Mouse (Mus musculus) liver, embryonic 11.5 days (tissue): Measurements from ENCODE around the gene Aven. TPM values are rescaled to one million over a fixed set of nuclear protein-coding genes. Genes with fewer than 3 reads are reported as not detected.

ENCODE experiments used
- ATAC-seq: fragments of 200-750 bp; cut with Nextera tagmentation; replicated peaks from 2 replicates; pipeline ENCODE4 v1.8.0; 2017; ENCODE audit warnings: moderate number of reproducible peaks, mild to moderate bottlenecking, moderate TSS enrichment, moderate library complexity; ENCODE audit not compliant: low FRiP score
- DNase-seq: peaks from one replicate; pipeline ENCODE4 v3.0.0-alpha.2; 2017; ENCODE audit warnings: low spot score
- H3K27ac ChIP-seq: fragments of 300-500 bp; sonication (generic); 2 replicates; pipeline ENCODE4 v1.5.1; 2014; ENCODE audit warnings: mild to moderate bottlenecking, low read depth, low read length, control low read depth
- H3K27me3 ChIP-seq: fragments of 300-500 bp; sonication (generic); replicated peaks from 2 replicates; pipeline ENCODE4 v1.6.1; 2014; ENCODE audit warnings: low read length, mixed read lengths; ENCODE audit not compliant: control insufficient read depth, insufficient read depth
- H3K36me3 ChIP-seq: fragments of 300-500 bp; sonication (generic); 2 replicates; pipeline ENCODE4 v1.6.1; 2014; ENCODE audit warnings: mild to moderate bottlenecking, low read length, moderate library complexity, mixed read lengths; ENCODE audit not compliant: control insufficient read depth, insufficient read depth
- H3K4me1 ChIP-seq: fragments of 300-500 bp; sonication (generic); replicated peaks from 2 replicates; pipeline ENCODE4 v1.6.1; 2014; ENCODE audit warnings: low read length, mixed read lengths; ENCODE audit not compliant: control insufficient read depth, insufficient read depth
- H3K4me2 ChIP-seq: fragments of 300-500 bp; sonication (generic); 2 replicates; pipeline ENCODE4 v1.6.1; 2014; ENCODE audit warnings: mild to moderate bottlenecking, control low read depth, moderate library complexity
- H3K4me3 ChIP-seq: fragments of 300-500 bp; sonication (generic); 2 replicates; pipeline ENCODE4 v1.5.1; 2014; ENCODE audit warnings: low read depth, low read length, control low read depth
- H3K9ac ChIP-seq: fragments of 300-500 bp; sonication (generic); 2 replicates; pipeline ENCODE4 v1.6.1; 2014; ENCODE audit warnings: low read depth, low read length, control low read depth
- H3K9me3 ChIP-seq: fragments of 300-500 bp; sonication (generic); 2 replicates; pipeline ENCODE4 v1.6.1; 2016; ENCODE audit warnings: low read length, inconsistent platforms, mixed read lengths; ENCODE audit not compliant: control insufficient read depth
- WGBS: fragments of 180-500 bp; shearing (Covaris S2); extraction: QIAGEN DNeasy Blood & Tissue Kit; methylation state at CpG from one replicate; pipeline ENCODE4 v1.1.7; 2014; 5-methylcytosine and 5-hydroxymethylcytosine counted together
- polyA plus RNA-seq: library from polyadenylated mRNA; unstranded; fragments of >200 nt; fragmentation: Nextera tagmentation; extraction: Ambion mirVana; gene quantifications from 2 replicates; pipeline ENCODE4 v1.2.1, GENCODE M21; 2014

Aven gene
- polyA plus RNA-seq, 1 experiment from 2014 or later, result 13.6 TPM

GRCm38 (mm10) chr2:112518541-112518940, 25.8 kb downstream of the Aven start:
- DNase-seq, result no peak
- Histone ChIP-seq H3K9ac (no peak overlapping the region), H3K27ac (no peak overlapping the region), H3K36me3 (no peaks in the 10 kb centered on the region; the same call in 1 of the 2 replicates), H3K9me3 (no peaks in the 10 kb centered on the region), H3K4me2 (no peak overlapping the region), H3K4me1 (no peaks in the 10 kb centered on the region), H3K27me3 (no peaks in the 10 kb centered on the region), H3K4me3 (no peak overlapping the region)
- no peak for ATAC-seq

- DNase-seq, result no peak
- no peak overlapping the region for H3K27ac ChIP-seq
- no peaks in the 10 kb centered on the region for H3K9me3 ChIP-seq
- no peak overlapping the region for H3K4me2 ChIP-seq
- H3K4me1 ChIP-seq, result no peaks in the 10 kb centered on the region
- H3K4me3 ChIP-seq, result no peak overlapping the region
- H3K36me3 ChIP-seq, result no peaks in the 10 kb centered on the region
- 84% methylated on average over 4 of the region's 4 CpGs for WGBS
- H3K27me3 ChIP-seq, result no peaks in the 10 kb centered on the region
- no peak overlapping the region for H3K9ac ChIP-seq
- no peak for ATAC-seq
These were observed 28.0 kb downstream of the Aven start for GRCm38 (mm10) chr2:112520526-112521482.

- Histone ChIP-seq H3K27me3 (no peaks in the 10 kb centered on the region), H3K9ac (no peak overlapping the region), H3K4me3 (no peak overlapping the region), H3K4me2 (no peak overlapping the region), H3K27ac (no peak overlapping the region), H3K36me3 (no peaks in the 10 kb centered on the region), H3K4me1 (no peaks in the 10 kb centered on the region), H3K9me3 (no peaks in the 10 kb centered on the region; the same call in none of the 2 replicates)
- 82% methylated on average over 3 of the region's 3 CpGs for WGBS
- ATAC-seq (no peak), DNase-seq (no peak)
These were observed 34.2 kb downstream of the Aven start for GRCm38 (mm10) chr2:112526933-112527332.

- Histone ChIP-seq H3K4me1 (peaks cover 10% of the 10 kb centered on the region), H3K9me3 (no peaks in the 10 kb centered on the region), H3K4me3 (no peak overlapping the region), H3K36me3 (no peaks in the 10 kb centered on the region), H3K4me2 (no peak overlapping the region), H3K9ac (no peak overlapping the region), H3K27me3 (no peaks in the 10 kb centered on the region), H3K27ac (no peak overlapping the region)
- ATAC-seq (no peak), DNase-seq (no peak)
- 71% methylated on average over 10 of the region's 10 CpGs for WGBS
These were observed 40.2 kb downstream of the Aven start for GRCm38 (mm10) chr2:112532812-112533496.

GRCm38 (mm10) chr2:112534677-112535222, 42.0 kb downstream of the Aven start:
- no peaks in the 10 kb centered on the region for H3K36me3 ChIP-seq
- no peaks in the 10 kb centered on the region for H3K9me3 ChIP-seq
- WGBS, result 69% methylated on average over 14 of the region's 14 CpGs
- no peaks in the 10 kb centered on the region for H3K27me3 ChIP-seq
- no peak overlapping the region for H3K9ac ChIP-seq
- H3K27ac ChIP-seq, result no peak overlapping the region
- no peak overlapping the region for H3K4me2 ChIP-seq
- H3K4me3 ChIP-seq, result no peak overlapping the region
- H3K4me1 ChIP-seq, result peaks cover 10% of the 10 kb centered on the region
- ATAC-seq (no peak), DNase-seq (no peak)

- H3K27me3 ChIP-seq, result no peaks in the 10 kb centered on the region
- H3K36me3 ChIP-seq, result no peaks in the 10 kb centered on the region
- no peak for DNase-seq
- no peak overlapping the region for H3K4me3 ChIP-seq
- WGBS, result 97% methylated on average over 1 of the region's 1 CpGs
- H3K9ac ChIP-seq, result no peak overlapping the region
- H3K9me3 ChIP-seq, result no peaks in the 10 kb centered on the region
- H3K4me1 ChIP-seq, result no peaks in the 10 kb centered on the region
- no peak for ATAC-seq
- no peak overlapping the region for H3K4me2 ChIP-seq
- no peak overlapping the region for H3K27ac ChIP-seq
These were observed 46.0 kb downstream of the Aven start for GRCm38 (mm10) chr2:112538783-112539182.

GRCm38 (mm10) chr2:112541695-112542285, 49.0 kb downstream of the Aven start:
- no peak for DNase-seq
- Histone ChIP-seq H3K36me3 (no peaks in the 10 kb centered on the region), H3K27me3 (no peaks in the 10 kb centered on the region), H3K27ac (no peak overlapping the region), H3K9ac (no peak overlapping the region), H3K4me1 (no peaks in the 10 kb centered on the region), H3K4me2 (no peak overlapping the region), H3K9me3 (no peaks in the 10 kb centered on the region), H3K4me3 (no peak overlapping the region)
- ATAC-seq, result no peak
- 87% methylated on average over 5 of the region's 5 CpGs for WGBS

GRCm38 (mm10) chr2:112556527-112556926, 63.8 kb downstream of the Aven start:
- WGBS, result 92% methylated on average over 10 of the region's 10 CpGs
- Histone ChIP-seq H3K36me3 (no peaks in the 10 kb centered on the region), H3K9me3 (no peaks in the 10 kb centered on the region), H3K9ac (no peak overlapping the region), H3K27ac (no peak overlapping the region), H3K4me3 (no peak overlapping the region), H3K4me1 (no peaks in the 10 kb centered on the region), H3K4me2 (no peak overlapping the region), H3K27me3 (no peaks in the 10 kb centered on the region)
- ATAC-seq (no peak), DNase-seq (no peak)
